Mouse (Mus musculus) spleen, postnatal 10 days (tissue): Measurements from ENCODE around the gene Il5.
"Not testable (repeated sequence)": the region's sequence is repeated elsewhere in the genome, so short reads cannot be mapped to it uniquely, and the experiment has no call there.

ENCODE experiments used
- DNase-seq, 2 experiments: peaks; one replicate each; pipeline ENCODE4 v3.0.0; 2021 to 2022; ENCODE audit warnings: low spot score in 2 of 2

Gene Il5

DNA sequence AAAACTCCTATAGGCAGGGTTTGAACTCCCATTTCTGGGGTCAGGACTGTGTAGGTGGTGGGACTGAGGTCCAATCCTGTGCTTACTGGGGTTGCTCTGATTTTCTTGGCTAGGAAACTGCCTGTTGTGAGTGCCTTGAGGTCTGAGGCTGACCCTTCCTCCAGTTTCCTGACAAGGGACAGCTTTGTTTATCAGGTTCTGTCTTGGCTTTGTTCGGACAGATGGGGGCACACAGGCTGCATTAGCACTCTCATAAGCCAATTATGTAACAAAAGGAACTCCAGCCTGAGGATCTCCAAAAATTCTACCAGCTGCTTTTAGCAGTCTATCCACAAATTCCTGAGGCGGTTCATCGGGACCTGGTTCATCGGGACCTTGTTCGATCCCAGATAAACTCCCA is 21.8 kb downstream of the Il5 start:
- no peak for DNase-seq

DNA sequence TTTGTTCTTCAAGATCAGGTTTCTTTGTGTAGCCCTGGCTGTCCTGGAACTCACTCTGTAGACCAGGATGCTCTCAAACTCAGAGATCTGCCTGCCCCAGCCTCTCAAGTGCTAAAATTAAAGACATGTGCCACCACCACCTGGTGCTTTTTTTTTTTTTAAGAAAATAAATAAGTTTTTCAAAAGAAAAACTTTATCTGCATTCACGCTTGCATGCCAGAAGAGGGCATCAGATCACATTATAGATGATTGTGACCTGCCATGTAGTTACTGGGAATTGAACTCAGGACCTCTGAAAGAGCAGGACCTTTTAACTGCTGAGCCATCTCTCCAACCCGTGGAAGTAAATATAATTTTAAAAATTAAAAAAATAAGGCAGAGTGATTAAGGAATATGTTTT is 24.7 kb downstream of the Il5 start:
- DNase-seq, result no peak

GRCm38 (mm10) chr11:53747985-53748384 is 27.4 kb downstream of the Il5 start:
- DNase-seq, result no peak

- no peak for DNase-seq
Measured at GRCm38 (mm10) chr11:53748614-53749013, 28.0 kb downstream of the Il5 start.

DNA sequence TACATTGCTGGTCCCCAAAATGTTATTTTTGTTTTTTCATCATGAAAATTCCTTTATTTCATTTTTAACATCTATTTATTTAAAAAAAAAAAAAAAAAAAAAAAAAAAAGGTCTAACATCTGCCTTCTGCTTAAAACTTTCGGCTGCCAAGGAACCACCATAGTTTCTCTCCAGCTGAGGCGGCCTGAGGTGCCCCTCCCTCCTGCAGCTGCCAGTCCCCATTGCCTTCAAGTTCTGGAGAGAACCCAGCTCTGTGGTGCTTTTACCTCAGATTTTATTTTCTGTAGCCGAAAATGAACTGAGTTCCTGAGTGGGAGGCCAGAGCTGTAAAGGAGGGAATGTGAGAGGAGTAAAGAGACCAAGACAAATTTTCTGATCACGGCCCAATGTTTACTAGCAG is 28.7 kb downstream of the Il5 start:
- DNase-seq, result no peak

DNA sequence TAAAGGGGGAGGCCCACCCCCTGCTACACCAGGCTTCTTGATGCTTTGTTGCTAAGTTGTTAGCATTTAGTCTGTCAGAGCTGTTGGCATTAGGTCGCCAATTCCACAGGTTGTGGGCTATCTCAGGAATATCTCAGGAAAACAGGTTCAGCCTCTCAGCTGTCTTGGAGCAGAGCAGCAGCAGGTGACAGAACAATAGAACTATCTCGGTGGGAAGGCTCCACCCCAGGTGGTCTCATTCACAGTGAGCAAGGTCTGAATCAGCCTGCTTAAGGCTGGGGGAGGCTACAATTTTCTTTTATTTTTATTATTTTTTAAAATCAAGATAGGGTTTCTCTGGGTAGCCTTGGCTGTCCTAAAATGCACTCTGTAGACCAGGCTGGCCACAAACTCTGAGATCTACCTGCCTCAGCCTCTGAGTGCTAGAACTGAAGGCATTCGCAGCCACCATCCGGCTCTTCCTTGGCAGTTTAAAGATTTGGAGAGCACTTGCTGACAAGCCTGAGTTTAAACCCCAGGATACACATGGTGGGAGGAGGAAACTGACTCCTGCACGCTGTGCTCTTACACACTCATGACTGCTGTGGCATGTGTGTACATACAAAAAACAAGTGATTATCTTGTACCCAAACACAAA is 29.2 kb downstream of the Il5 start:
- no peak for DNase-seq

- no peak for DNase-seq
Measured at GRCm38 (mm10) chr11:53755011-53755595, 34.5 kb downstream of the Il5 start.

DNA sequence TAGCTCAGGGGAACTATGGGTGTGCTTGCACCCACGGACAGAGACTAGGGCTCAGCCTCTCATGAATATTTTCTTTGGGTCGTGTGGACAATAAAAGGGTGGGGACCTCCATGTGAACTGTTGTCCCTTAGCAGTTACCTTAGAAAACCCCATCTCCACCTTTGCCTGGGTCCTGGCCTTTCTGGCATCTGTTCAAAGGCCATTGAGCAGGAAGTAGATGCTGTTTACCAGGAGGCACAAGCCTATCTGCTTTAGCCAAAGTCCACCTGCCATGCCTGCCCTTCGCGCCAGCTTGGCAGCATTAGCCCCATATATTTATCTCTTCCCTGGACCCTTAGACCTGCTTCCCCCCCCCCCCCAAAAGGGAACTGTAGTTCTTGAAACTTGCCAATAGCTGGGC is 37.0 kb downstream of the Il5 start:
- no peak for DNase-seq

DNA sequence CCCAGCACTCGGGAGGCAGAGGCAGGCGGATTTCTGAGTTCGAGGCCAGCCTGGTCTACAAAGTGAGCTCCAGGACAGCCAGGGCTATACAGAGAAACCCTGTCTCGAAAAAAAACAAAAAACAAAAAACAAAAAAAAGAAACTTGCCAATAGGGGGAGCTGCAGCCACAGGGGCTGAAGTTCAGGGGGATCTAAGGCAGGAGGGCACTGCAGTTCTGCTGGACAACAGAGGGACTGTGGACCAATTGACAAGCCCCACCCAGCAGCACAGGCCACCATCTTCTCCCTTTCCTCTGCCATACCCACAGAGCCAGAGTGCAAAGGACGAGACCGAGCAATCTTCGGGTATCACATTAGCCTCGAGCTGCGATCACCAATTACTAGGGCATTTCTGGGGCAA is 37.4 kb downstream of the Il5 start:
- not testable (repeated sequence) for DNase-seq

DNA sequence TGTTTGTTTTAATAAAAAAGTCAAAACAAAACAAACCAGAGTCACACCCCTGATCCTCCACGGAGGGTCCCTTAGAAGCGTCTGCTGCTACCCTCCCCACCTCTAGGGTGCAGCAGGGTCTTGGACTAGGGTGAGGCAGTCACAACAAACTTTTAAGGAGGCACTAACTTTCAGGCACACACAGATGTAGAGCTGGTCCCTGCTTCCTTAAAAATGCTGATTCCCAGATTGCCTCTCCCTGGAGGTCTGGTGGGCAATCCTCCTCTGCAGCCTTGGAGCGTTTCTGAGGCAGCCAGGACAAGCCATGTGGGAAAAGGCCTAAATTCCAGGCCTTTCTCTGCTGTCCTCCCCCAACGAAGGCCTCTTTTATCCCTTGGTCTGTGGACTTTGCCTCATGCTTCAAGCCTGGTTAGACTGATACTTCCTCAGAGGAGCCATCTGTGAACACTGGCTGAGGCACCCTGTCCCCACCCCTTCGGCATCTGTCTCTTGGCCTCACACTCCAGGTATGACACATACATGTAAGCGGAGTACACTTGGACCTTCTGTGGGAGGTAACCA is 38.3 kb downstream of the Il5 start:
- DNase-seq, result no peak

DNA sequence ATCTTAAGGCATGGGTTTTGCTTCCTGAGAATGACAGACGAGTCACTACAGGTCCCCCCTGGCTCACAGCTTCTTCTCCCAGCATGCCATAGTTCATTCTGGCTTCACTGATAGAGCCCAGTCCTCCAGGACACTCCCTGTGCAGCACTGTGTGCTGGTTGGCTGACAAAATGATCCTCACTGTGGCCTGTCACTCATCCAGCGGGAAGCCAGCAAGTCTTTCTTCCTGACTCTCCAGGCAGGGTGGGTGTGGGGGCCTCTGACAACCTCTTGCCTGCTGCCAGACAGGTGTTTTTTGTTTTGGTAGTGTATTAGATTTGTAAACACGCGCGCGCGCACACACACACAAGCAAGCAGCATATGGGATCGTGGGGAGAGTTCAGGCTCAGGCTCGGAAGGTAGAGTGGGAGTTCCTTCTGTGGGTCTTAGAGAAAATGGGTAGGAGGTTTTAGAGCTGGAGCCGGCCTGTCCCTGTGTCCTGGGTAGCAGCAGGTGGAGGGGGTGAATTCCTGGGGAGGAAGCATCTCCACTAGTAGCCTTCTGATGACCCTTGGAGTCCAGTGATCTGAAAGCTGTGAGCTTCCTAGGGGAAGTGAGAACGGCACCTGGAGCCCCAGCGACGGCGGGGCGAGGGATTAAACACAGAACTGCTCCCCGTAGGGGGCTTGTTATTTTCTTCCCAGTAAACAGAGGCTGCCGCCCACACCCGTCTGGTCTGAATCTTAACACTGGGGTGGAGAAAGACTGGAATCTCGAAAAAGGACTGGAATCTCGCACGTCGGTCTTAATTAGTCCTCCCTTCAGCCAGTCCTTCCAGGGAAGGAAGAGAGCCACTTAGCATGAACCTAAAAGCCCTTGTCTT is 39.2 kb downstream of the Il5 start:
- no peak for DNase-seq

- DNase-seq, result no peak
Measured at GRCm38 (mm10) chr11:53761284-53761683, 40.7 kb downstream of the Il5 start.

GRCm38 (mm10) chr11:53761822-53762221 is 41.2 kb downstream of the Il5 start:
- DNase-seq, result no peak

DNA sequence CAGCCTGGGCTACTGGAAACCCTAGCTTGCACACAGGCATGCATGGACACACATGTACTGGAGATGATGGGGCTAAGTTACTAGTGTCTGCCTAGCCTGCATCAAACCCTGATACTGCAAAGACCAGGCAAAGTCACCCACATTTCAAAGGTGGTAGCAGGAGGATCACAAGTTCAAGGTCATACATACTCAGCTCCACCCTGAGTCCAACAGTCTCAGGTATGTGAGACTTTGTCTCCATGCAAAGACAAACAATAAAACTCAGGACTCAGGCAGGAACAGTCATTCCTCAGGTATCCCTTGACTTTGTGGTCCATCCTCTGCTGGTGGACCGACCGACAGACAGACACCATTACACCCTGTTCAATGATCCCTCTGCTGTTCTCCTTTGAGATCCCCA is 41.8 kb downstream of the Il5 start:
- no peak for DNase-seq

- DNase-seq, result peak; percentile 37 to 78
Measured at GRCm38 (mm10) chr11:53762827-53763495, 42.4 kb downstream of the Il5 start.

- peak; percentile 73 to 93 for DNase-seq
Measured at GRCm38 (mm10) chr11:53763496-53764140, 43.0 kb downstream of the Il5 start.

- DNase-seq, result no peak
Measured at GRCm38 (mm10) chr11:53764581-53764980, 44.0 kb downstream of the Il5 start.

GRCm38 (mm10) chr11:53768422-53769184 is 48.0 kb downstream of the Il5 start:
- no peak for DNase-seq

DNA sequence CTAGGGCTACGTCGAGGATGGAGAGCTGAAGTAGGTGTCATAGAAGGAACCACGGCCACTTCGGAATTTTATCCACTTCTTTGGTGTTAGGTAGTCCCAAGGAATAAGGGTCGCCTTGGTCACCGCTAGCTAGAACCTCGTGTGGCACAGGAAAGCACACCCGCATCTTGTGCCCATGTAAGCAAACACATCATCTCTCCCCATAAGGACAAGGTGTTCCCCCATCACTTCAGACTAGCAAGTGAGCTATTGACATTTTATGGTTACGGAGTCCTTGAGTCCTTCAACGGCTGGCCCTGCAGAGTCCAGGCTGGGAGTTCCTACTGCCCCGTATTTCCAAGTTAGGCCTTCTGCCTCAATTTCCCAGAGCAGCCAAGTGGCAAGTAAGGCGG is 48.6 kb downstream of the Il5 start:
- no peak for DNase-seq

DNA sequence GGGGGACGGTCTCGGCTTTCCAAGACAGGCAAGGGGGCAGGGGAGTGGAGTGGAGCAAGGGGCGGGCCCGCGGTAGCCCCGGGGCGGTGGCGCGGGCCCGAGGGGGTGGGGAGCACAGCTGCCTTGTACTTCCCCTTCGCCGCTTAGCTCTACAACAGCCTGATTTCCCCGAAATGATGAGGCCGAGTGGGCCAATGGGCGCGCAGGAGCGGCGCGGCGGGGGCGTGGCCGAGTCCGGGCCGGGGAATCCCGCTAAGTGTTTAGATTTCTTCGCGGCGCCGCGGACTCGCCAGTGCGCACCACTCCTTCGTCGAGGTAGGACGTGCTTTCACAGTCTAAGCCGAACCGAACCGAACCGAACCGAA is 49.1 kb downstream of the Il5 start, which contains the start of gene Irf1:
TSS of gene Irf1 (plus strand) at position 255 of the 365 bp plus-strand sequence.
- DNase-seq, result peak; percentile 73 to 93
